Mouse (Mus musculus) right cerebral cortex, postnatal 25 days (tissue): Measurements from ENCODE around the gene Pmepa1.

Experiments used
- DNase-seq: peaks from one replicate; pipeline ENCODE4 v3.0.0; 2022

Gene Pmepa1

DNA sequence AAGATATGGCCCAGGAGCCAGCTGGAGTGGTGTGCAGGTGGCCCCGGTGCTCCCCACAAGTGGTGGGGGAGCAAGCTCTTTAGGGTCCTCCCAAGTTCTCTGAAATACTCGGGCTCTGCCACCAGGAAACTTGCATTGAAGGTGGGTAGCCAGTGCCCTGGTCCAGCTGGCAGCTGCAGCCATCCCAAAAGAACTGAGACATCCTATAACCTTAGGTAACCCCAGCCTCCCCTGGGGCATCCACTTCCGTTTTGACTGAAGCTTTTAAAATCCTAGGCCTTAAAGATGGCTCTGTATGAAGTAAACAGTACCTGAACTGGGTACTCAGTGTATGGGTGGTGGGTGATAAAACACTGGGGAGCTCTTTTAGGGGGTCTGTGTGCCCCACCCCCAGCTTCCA lies 52.8 kb downstream of the Pmepa1 start:
- DNase-seq, result no peak

DNA sequence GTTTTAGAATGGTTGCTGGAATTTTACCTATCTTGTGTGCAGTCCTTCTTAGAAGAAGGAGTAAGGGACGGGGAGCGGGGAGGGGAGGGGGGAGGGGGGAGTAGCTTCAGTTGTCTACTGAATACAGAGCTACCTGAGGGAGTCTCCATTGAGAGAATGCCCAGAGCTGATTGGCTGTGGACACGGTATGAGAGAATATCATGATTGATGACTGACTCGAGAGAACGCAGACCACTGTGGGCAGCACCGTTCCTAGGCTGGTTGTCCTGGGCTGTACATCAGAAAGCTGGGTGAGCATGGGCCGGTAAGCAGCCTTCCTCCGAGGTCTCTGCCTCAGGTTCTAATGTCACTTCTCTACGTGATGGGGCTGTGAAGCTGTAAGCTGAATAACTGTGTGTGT lies 55.6 kb downstream of the Pmepa1 start:
- no peak for DNase-seq

DNA sequence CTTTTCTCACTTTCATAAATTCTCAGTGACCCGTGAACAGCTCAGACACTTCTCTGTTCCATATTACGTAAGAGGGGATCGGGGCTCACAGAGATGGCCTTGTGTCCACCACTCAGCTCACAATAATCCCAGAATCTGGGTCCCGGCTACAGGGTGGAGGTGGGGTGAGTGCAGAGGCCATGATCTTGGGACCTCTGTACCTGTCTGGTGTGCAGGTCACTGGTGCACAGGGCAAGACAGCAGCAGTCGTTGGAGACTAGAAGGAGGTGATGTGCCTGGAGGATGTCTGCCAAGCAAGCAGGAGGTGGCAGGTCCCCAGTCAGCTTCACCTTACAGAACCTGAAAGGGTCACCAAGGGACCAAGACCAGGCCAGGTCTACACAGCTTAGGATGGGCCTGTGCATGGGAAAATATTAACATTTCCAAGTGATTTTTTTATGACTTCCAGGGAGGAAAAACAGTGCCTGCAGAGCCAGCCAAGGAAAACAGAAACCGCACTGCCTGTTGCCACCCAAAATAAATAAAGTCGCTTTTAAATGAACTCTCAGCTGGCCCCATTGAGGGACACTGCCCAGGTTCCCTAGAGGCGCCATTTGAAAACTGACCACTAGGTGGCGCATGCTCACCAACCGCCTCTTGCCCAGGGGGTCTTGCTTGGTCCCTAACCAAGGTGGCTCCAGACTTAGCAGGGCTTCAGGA lies 56.9 kb downstream of the Pmepa1 start:
- DNase-seq, result no peak

DNA sequence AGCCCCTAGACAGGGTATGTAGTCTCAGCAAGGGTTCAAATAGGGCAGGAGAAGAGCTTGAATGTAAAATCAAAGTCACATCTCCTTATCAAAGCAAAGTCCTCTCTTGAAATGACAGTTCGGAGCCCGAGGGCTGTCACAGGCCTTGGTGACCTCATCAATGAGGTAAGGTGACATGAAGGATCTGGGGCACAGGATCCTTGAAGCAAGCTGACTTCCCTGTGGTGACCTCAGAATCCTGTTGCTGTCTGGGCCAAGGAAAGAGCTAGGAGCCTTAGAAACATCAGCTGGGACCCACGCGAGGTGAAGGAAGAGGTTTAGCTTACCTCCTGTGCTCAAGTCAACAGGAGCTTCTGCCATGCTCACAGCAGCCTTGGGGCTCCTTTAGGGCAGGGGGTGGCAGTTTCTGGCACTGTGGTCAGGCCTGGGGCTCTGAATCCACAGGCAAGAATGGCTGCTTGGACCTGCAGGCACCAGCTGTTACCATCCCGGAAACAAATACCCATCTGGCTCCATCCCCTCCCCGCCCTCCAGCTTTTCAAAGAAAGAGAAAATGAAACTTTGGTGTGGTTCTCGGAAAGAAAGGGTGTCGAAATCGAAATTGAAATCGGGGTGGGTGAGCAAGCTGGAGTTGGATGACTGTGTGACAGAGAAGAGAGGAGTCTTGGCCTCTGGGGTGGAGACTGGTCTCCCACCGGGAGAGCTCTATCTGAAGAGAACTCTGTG lies 57.8 kb downstream of the Pmepa1 start, which contains the start of gene Zbp1:
TSS of gene Zbp1 (minus strand) at position 508 of the 726 bp plus-strand sequence.
- no peak for DNase-seq

DNA sequence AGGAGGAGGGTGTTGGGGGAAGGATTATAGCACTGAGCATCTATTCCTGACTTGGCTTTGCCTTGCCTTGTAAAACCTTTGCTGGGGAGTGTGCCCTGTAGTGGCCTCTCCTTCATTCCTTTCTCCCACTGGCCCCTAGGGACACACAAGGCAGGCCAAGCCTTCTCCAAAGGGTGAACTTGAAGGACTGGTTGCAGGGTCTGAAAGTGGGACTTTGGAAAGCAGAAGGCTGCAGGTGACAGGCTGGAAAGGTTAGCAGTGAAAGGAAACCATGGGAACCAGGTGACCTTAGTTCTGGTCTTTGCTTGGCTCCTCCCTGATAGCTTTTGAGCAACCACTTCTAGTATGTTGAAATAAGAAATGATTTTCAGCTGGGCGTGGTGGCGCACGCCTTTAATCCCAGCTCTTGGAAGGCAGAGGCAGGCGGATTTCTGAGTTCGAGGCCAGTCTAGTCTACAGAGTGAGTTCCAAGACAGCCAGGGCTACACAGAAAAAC lies 58.5 kb downstream of the Pmepa1 start:
- DNase-seq, result no peak

DNA sequence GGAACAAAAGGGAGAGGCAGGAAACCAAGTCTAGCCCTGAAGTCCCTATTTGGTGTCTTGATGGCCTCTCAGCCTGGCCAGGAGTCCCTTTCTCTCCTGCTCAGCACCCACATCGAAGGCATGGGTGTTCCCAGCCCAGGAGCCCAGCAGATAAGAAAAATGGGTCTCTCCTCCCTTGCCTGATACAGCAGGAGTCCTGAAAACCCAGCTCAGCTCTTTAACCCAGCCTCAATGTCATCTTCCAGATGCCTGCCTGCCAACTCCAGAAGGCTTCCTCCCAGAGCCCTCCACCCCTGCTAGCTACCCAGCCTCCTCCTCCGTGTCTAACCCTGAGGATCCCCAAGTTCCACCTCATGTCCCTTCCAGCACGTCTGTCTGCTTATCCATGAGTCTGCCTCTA lies 59.1 kb downstream of the Pmepa1 start:
- no peak for DNase-seq

DNA sequence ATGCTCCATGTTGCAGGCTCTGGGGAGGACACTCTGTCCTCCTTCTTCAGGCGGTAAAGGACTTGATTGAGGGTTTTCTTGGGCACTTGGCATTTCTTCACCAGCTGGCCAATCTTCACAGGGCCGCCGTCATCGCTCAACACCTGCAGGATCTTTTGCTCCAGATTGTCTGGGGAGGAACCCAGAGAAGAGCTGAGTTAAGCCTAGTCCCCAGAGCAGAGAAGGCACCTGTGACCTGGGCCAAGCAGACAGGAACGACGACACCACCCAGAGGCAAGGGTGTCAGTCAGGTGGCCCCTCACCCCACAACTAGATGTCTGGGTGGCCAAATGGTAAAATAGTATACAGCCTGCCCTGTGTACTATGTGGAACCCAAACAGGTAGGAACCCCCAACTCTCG lies 59.5 kb downstream of the Pmepa1 start:
- DNase-seq, result no peak

DNA sequence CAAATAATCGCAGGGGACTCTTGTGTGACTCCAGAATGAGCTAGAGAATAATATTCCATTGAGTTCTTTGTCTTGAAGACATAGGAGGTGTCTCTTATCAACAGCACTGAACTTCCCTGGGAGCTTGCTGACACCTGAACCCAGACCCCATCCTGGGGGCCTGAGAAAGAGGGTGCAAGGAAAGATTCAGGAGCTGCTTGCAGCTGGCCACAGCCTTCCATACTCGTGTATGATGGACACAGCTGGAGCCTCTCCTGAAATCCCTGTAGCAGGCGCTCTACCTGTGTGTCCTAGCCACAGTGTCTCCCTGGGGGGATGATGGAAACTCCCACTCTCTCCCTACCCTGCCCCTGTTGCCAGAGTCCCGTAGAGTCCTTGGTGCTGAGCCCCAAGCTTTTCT lies 64.1 kb downstream of the Pmepa1 start:
- DNase-seq, result no peak

DNA sequence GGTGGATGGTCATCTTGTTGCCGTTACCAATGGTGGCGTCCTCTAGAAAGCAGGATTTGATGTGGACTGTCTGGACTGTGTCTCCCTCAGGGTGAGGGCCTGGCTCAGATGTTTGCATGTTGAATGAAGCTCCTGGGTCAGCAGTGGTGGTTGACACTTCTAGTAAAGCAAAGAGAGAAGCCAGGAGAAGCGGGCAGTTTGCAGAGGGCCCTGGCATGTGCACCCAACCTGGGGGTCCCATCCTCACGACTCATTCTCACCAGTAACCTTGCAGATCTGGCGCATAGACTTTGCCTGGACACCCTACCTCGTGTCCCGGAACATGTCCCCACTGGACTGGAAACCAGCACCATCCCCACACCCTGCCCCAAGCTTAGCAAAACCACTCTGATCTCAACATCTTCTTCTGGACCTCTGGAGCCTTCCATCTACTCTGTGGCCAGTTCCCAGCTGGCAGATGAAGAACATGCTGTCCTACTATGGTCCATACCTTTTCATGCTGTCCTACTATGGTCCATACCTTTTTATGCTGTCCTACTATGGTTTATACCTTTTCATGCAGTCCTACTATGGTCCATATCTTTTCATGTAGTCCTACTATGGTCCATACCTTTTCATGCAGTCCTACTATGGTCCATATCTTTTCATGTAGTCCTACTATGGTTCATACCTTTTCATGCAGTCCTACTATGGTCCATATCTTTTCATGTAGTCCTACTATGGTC lies 67.1 kb downstream of the Pmepa1 start:
- DNase-seq, result no peak

DNA sequence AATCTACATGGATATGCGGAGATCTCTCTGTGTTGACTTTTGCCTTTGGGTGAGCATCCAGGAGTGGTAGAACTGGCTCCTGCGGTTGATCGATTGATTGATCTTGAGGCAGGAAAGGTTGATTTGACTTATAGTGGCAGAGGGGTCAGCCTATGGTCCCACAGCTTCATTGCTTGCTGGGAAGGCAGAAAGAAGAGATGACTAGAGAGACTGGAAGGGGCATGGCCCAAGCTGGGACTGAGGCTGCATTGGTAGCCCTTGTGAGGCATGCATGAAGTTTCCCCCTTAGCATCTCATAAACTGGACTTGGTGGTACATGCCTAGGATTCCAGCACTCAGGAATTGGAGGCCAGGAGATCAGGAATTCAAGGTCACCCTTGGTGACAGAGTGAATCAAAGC lies 69.3 kb downstream of the Pmepa1 start:
- DNase-seq, result no peak

DNA sequence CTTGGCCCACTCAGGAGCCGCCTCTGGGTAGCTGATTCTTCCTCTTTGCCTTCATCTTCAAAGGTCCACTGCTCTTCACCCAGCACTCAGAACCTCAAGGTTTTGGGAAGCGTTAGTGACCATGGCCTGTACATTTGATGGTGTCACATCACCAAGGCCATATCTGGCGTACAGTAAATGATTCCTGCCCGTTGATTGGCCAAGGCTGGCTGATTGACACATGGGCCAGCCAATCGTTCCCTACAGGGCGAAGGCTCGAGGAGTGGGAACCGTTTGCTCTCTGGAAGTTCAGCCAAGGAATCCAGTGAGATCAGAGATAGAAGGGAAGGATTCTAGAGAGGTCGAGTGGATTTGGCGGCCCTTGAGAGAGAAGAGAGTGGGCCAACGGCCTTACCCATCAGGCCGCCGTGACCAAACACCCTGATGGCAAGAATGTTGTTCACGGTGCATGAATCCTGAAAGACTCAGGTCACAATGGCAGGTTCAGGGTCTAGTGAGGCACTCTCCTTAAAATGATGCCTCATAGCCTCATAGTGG lies 70.7 kb downstream of the Pmepa1 start:
- no peak for DNase-seq

DNA sequence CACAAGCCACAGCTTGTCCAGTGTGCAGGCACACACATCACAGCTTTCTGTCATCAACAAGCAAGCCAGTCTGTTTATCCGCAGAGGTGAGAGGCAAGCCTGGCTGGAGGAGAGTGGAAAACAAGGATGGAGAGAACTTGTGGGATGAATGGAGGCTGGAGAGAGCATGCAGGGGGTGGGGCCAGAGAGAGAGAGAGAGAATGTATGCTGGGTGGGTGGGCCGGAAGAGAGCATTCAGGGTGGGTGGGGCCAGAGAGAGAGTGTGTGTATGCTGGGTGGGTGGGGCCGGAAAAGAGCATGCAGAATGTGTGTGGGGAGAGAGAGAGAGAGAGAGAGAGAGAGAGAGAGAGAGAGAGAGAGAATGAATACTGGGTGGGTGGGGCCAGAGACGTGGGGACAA lies 71.7 kb downstream of the Pmepa1 start:
- DNase-seq, result no peak

DNA sequence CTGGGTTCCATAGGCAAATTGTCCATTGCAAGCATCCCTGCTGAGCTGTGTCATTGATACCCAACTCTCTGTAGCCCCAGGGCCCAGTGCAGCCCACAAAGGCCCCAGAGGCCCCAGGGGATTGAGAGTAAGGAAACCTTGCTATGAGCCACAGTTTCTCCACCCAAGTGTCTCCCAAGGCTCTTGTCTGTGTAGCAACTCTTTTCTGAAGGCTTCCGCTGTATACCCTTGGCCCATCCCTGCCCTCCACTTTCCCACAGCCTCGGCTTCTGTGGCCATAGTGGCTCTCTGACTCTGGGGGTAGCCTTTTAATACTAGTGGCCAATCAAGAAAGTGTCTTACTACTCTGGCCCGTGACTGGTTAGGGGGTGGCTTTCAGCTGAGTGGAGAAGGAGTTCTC lies 72.6 kb downstream of the Pmepa1 start:
- no peak for DNase-seq

DNA sequence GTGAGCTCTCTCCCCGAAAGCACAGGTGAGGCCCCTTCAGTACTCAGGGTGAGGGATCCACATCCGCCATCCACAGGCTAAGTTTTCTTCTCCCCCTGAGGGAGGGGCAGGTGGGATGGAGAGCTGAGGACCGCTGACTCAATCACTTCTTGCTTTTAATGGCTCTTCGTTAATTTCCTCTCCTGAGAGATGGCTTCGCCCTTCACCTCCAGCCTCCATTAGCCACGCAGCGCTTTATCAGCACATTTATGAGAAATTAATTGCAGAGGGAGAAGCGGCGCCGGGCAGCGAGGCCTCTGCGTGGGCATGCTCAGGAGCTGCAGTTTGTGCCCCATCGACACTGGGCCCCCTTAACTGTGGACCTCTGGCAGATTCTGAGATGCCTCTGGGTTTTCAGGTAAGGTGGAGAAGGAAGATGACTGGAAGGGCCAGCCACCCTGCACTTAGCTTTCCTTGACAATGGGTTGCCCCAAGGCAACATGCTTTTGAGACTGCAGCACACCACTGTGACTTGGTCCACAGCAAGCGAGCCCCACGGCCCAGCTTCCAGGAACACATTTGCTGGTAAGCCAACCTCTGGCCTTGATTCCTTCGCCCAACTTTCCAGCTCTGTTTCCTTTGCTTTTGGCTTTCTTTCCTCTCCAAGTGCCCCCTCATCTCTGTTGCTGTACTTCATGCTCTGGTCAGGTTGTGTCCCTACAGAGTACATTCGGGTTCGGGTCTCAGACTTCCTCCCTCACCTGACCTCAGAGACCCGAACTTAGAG lies 73.2 kb downstream of the Pmepa1 start:
- DNase-seq, result no peak

DNA sequence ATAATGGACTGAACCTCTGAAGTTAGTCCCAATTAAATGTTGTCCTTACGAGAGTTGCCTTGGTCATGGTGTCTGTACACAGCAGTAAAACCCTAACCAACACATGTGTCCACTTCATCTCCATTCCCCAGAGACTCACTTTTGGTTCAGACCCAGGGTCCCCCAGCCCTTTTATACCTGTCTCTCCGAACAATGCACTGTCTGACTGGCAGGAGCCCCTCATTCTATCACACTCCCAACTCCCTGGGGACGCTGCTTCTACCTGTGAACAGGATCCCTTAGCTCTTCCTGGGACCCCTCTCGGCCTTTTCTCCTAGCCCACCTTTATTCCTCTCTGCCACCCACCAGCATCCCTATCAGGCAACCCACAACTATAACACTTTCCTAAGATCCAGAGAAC lies 81.5 kb downstream of the Pmepa1 start:
- no peak for DNase-seq

DNA sequence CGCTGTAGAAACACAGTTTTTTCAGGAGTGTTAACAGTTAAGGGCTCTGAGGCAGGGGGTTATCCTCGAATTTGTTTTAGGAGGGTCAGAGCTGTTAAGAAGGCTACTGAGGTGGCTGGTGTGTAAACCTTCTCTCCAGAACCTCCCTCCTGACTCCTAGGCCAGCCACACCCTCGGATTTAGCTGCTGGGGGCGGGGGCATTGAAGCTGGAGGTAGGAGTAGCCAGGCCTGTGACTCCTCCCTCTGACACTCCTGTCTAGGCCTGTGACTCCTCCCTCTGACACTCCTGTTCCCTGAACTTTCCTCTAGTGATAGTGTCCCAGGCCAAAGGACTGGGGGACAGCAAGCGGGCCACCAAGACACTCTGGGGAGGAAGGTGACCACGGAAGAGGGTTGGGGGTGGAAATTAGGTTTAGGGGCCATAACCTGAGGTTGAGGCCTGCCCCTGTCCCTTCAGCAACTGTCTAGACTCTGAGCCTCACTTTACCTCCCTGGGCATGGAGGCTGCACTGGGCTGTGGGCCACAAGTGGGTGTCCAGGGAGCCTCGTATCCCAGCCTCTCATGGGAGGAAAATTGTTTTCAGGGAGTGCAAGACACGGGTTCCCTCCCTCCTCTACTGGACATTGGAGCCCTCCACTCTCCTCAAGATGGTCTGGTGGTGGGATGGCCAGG lies 89.0 kb downstream of the Pmepa1 start:
- DNase-seq, result no peak

DNA sequence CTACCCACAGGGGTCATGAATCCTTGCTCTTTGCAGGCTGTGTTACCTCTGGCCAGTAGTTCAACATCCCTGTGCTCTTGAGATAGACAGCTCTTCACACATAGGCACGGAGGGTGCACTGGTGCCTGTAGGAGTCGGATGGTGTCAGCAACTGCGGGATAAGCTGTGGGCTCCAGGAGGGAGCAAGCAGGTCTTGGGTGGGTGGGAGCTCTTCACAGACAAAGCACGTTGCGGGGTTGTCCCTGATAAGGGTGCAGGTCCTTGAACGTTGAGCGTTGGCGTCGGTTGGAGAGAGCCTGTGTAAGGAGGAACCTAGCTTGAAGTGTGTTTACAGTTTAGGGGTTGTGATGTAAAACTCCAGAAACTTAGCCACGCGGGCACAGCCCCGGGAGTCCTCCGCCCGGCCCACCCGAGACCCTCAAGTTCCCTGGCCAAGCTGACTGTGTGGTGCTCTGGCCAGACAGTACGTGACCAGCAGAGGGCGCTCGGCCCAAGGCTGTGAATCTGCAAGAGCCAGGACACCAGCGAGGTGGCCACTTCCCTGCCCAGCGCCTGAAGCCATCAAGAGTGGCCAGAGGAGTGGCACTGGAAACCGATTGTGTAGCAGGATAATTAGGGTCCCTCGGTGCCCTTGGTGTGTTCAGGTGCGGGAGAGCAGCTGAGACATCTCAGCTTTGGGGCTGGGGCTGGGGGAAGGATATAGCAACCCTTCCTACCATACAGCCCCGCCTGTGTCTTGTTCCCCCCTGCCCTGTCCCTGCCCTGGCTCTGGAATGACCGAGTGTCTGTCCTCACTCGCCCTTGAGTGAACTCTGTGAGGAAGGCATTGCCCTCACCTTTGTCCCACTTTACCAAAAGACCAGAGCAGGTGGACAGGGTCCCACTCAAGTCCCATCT lies 90.0 kb downstream of the Pmepa1 start:
- DNase-seq, result peak; percentile 76

DNA sequence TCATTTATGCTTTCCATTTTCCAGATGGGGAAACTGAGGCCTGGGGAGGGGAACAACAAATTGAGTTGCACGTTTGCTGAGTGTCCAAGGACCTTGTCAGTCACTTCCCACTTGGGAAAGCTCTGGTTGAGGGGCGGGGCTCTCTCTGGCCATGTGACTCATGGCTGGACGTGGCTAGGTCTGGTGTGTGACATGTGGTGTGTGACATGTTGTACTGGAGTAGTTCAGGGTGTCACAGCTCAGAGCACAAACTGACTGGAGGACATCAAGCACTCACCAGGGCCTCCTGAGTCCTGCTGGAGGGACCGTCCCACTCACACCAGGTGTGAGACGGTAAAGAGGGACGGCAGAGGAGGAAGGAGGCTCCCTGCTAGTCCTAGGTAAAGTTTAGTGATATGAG lies 91.1 kb downstream of the Pmepa1 start:
- no peak for DNase-seq

DNA sequence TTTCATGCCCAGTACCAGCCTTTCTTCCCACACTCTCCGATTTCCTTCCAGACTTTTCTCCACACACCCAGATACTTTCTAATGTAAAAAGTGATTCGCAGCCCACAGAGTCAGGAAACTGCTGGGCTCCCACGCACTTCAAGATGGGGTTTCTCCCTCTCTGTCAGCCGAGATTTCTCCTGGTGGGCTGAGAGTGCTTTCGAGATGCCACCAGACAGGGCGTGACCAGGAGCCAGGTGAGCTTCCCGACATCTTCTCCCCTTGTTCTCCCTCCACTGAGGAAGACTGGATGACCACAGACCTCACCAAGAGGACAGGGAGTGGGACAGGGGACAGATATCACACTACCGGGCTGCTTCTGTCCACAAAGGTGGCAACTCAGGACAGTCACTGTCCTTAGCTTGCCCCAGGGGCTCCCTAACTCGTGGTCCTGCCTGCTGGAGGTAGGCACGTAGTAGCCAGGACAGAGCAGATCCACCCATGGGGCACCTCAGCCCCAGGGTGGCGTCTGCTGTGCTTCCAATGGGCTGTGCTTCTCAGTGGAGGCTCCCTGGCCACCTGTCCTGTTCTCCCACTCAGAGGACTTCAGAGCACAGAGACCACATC lies 91.8 kb downstream of the Pmepa1 start:
- no peak for DNase-seq

DNA sequence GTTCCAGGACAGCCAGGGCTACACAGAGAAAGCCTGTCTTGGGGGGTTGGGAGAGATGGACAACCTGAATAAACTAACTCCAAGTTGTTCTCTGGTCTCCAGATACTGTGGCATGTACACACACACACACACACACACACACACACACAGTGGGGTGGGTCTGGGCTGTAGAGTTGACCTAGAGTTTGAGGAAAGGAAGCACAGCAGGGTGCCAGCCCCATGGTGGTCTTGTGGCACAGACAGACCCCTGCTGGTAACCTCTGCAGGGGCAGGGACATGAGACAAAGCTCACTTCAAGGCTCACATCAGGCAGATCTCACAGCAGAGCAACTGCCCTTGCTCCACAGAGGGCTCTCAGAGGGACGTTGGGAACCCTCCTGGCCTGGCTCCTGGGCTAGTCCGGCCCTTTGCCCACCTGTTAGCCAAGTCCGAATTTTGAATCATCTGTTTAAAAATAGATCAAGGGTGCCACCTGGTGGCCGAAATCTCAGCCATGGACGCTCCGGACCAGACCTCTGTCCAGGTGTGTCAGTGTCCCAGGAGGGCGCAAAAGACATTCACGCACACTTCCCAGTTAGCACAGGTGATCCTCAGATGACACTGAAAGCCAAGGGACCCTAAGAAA lies 92.4 kb downstream of the Pmepa1 start:
- no peak for DNase-seq
